Mouse (Mus musculus): ENCODE results near the gene Gm11127. TPM values are rescaled to one million over a fixed set of nuclear protein-coding genes. Genes with fewer than 3 reads are reported as not detected.

Gene Gm11127
- total RNA-seq (2023), result 10 to 100 TPM; 60.8 to 61.3 TPM

DNA sequence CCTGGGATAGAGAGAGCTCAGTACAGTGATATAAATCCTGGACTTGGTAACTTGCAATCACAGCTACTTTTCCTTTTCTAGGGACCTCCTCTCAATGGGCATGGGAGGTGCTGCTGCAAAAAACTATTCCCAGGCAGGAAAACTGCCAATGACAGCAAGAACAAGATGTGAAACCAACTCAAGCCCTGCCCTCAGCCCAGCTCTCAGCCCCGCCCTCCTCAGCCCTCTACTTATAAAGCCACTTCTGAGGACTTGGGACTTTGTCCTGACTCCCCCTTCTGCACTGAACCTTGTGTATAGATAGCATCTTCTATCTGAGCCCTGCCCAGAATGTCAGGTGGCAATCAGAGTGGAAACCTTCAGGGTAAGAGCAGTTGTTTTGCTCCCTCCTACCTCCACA, at the start of gene Gm11127:
Gm11127 (minus strand) TSS at position 10 of the 400 bp plus-strand sequence.

DNA sequence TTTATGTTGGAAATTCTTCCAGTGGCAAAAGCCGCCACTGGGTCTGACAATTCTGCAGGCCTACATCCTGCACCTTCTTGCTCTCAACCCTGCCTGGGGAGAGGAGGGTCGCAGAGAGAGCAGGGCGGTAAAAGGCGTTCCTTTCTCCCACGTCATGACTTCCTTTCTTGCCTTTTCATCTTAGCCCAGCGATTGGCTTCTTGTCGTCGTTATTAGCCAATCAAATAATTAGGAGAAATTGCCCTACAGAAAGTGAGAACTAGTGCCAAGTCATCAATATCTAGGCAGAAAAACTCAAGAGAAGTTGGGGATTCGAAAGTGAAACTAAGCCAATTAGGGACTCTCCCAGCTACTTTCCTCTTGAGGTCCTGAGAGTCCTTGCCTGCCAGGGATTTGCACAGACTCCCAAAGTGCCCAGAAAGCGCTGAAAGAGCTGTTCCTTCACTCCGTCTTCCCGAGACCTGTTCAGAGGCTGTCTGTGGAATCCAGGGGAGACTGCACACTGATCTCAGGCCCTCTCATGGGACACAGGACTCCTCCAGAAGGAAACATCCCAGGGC, 15.5 kb downstream of the Gm11127 start, which contains the start of the genes H2-T22 and Gm6034:
H2-T22 (minus strand) TSS at position 138 of the 560 bp plus-strand sequence.
Gm6034 (plus strand) TSS at position 352 of the 560 bp plus-strand sequence.

DNA sequence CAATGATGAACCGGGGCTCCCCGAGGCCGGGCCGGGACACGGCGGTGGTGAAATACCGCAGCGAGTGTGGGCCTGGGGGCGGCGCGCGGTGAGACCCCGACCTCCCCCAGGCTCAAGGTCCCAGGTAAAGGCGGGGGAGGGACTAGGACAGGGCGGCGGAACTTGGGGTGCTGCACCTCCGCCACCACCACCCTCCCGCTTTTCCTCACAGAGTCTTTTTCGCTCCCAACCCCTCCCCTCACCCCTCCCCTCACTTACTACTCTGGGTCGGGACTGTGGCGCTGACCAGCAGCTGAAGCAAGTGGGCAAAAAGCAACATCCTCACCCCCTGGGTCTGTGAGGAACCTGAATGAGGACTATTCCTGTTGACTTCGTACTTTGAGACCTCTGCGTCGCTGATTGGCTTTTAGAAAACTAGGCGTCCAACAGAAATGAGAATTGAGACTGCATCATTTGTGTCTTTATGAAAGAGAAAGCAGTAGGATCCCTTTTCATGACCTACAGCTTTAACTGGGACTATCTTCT, 25.8 kb downstream of the Gm11127 start, which contains the start of gene H2-T23:
H2-T23 (minus strand) TSS at position 505 of the 525 bp plus-strand sequence.

DNA sequence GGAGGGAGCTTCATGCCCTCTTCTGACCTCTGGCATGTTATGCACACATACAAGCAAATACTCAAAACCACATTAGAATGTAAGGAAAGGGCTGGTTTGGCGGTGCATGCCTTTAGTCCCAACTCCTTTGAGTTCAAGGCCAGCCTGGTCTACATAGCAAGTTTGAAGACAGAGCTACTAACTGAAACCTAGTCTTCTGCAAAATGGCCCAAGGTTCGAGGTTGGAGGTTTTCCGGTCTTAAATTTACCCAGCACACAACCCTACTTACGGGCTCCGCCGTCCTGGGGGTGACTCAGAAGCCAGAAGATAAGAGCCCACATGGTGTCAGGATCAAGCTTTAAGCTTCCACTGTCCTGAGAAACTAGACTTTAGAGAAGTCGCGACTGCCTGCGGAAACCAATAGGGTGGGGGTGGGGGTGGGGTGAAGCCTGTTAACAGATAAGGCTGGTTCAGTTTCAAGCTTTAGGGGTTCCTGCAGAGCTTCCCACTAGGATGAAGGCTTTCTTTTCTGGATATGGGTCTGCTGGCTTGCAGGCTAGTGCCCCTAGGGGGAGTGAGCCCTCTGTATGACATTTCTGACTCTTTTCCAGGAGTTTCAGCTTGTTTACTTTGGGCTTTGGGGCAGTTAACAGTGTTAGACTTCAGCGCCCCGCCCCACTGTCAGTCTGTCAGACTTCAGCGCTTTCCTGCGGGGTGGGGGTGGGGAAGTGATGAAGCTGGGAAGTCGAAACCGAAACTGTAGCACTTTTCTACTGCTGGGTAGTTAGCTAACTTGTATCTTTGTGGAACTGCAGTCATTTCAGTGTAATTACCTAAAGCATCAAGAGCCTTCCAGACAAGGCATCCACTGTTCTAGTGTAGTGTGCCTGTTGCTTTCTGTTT, 37.7 kb downstream of the Gm11127 start, which contains the start of gene H2-T24:
H2-T24 (minus strand) TSS at position 370 of the 883 bp plus-strand sequence.

Other genes starting within 250 kb of the Gm11127 start
- not detected for gene Ier3, start 236.7 kb downstream of the Gm11127 start, total RNA-seq (2023)
- gene Flot1, start 235.1 kb downstream of the Gm11127 start, total RNA-seq (2023), result 10 to 100 TPM; 19.9 to 23.4 TPM
- gene Tubb5, start 220.1 kb downstream of the Gm11127 start, total RNA-seq (2023), result 100 to 1,000 TPM; 257 to 280 TPM
- gene Mdc1, start 216.9 kb downstream of the Gm11127 start, total RNA-seq (2023), result 10 to 100 TPM; 83.9 to 84.1 TPM
- gene Nrm, start 197.1 kb downstream of the Gm11127 start, total RNA-seq (2023), result 100 to 1,000 TPM in 1 of 2 experiments, 10 to 100 TPM in 1; 99.6 to 102 TPM
- gene Ppp1r18, start 192.8 kb downstream of the Gm11127 start, total RNA-seq (2023), result 100 to 1,000 TPM; 217 to 237 TPM
- gene Dhx16, start 178.6 kb downstream of the Gm11127 start, total RNA-seq (2023), result 100 to 1,000 TPM; 127 to 137 TPM
- gene 2310061I04Rik, start 160.9 kb downstream of the Gm11127 start, total RNA-seq (2023), result 10 to 100 TPM; 28.5 to 31.3 TPM
- gene Atat1, start 148.3 kb downstream of the Gm11127 start, total RNA-seq (2023), result 10 to 100 TPM; 20.6 to 26.6 TPM
- 10 to 100 TPM; 62.1 to 71.1 TPM for gene Mrps18b, start 142.0 kb downstream of the Gm11127 start, total RNA-seq (2023)
- gene Ppp1r10, start 141.9 kb downstream of the Gm11127 start, total RNA-seq (2023), result 100 to 1,000 TPM; 193 to 197 TPM
- 100 to 1,000 TPM; 117 to 132 TPM for gene Abcf1, start 88.6 kb downstream of the Gm11127 start, total RNA-seq (2023)
- gene Gnl1, start 78.5 kb downstream of the Gm11127 start, total RNA-seq (2023), result 10 to 100 TPM; 74.8 to 75.1 TPM
- gene Prr3, start 78.1 kb downstream of the Gm11127 start, total RNA-seq (2023), result 10 to 100 TPM; 73.2 to 83.1 TPM
- 10 to 100 TPM; 51.7 to 61.2 TPM for gene H2-T24, start 37.8 kb downstream of the Gm11127 start, total RNA-seq (2023)
- gene H2-T23, start 25.5 kb downstream of the Gm11127 start, total RNA-seq (2023), result 100 to 1,000 TPM; 329 to 359 TPM
- 10 to 100 TPM; 85.3 to 96.3 TPM for gene H2-T22, start 15.6 kb downstream of the Gm11127 start, total RNA-seq (2023)
- under 1 TPM; 0.47 to 0.78 TPM for gene Gm6034, start 15.4 kb downstream of the Gm11127 start, total RNA-seq (2023)
- 1 to 10 TPM; 1.2 to 1.9 TPM for gene Gm19684, start 63.3 kb upstream of the Gm11127 start, total RNA-seq (2023)
- gene Gm7030, start 71.1 kb upstream of the Gm11127 start, total RNA-seq (2023), result 10 to 100 TPM; 11.2 to 17.6 TPM
- under 1 TPM in 1 of 2 experiments, not detected in 1; 0.93 TPM for gene Gm8909, start 110.2 kb upstream of the Gm11127 start, total RNA-seq (2023)
- 1 to 10 TPM in 1 of 2 experiments, not detected in 1; 1.1 TPM for gene H2-T3, start 131.9 kb upstream of the Gm11127 start, total RNA-seq (2023)
- gene Rpp21, start 199.7 kb upstream of the Gm11127 start, total RNA-seq (2023), result 10 to 100 TPM; 61.6 to 61.8 TPM
- 10 to 100 TPM; 79.8 to 81.2 TPM for gene Trim39, start 213.9 kb upstream of the Gm11127 start, total RNA-seq (2023)
- not detected for gene H2-M10.2, start 228.1 kb upstream of the Gm11127 start, total RNA-seq (2023)